Mouse (Mus musculus) hindbrain, embryonic 16.5 days (tissue): ENCODE measurements around the gene Dlgap1. TPM values are rescaled to one million over a fixed set of nuclear protein-coding genes. Genes with fewer than 3 reads are reported as not detected.

Experiments used
- ATAC-seq: fragments of 200-750 bp; cut with Nextera tagmentation; 2 replicates; pipeline ENCODE4 v1.8.0; 2017; ENCODE audit warnings: moderate TSS enrichment, moderate library complexity
- H3K27ac ChIP-seq: fragments of 300-500 bp; sonication (generic); 2 replicates; pipeline ENCODE4 v1.5.1; 2014; ENCODE audit warnings: low read depth, mild to moderate bottlenecking, control low read depth, low read length, moderate library complexity
- H3K27me3 ChIP-seq: fragments of 300-500 bp; sonication (generic); replicated peaks from 2 replicates; pipeline ENCODE4 v1.6.1; 2014; ENCODE audit warnings: low read length; ENCODE audit not compliant: control insufficient read depth, insufficient read depth
- H3K36me3 ChIP-seq: fragments of 300-500 bp; sonication (generic); 2 replicates; pipeline ENCODE4 v1.6.1; 2014; ENCODE audit warnings: mild to moderate bottlenecking, low read length, moderate library complexity, mixed read lengths; ENCODE audit not compliant: control insufficient read depth, insufficient read depth
- H3K4me1 ChIP-seq: fragments of 300-500 bp; sonication (generic); 2 replicates; pipeline ENCODE4 v1.6.1; 2014; ENCODE audit warnings: low read depth, low read length; ENCODE audit not compliant: control insufficient read depth, insufficient read depth
- H3K4me2 ChIP-seq: fragments of 300-500 bp; sonication (generic); 2 replicates; pipeline ENCODE4 v1.6.1; 2014; ENCODE audit warnings: mild to moderate bottlenecking, low read length, control low read depth, moderate library complexity
- H3K4me3 ChIP-seq: fragments of 300-500 bp; sonication (generic); 2 replicates; pipeline ENCODE4 v1.5.1; 2014; ENCODE audit warnings: mild to moderate bottlenecking, low read length, control low read depth, moderate library complexity
- H3K9ac ChIP-seq: fragments of 300-500 bp; sonication (generic); 2 replicates; pipeline ENCODE4 v1.6.1; 2014; ENCODE audit warnings: low read depth, mild to moderate bottlenecking, control low read depth, low read length, moderate library complexity
- H3K9me3 ChIP-seq: fragments of 300-500 bp; sonication (generic); 2 replicates; pipeline ENCODE4 v1.6.1; 2014; ENCODE audit warnings: mild to moderate bottlenecking, low read length, moderate library complexity; ENCODE audit not compliant: control insufficient read depth
- WGBS: fragments of 180-500 bp; shearing (Covaris S2); extraction: QIAGEN DNeasy Blood & Tissue Kit; methylation state at CpG from one replicate; pipeline ENCODE4 v1.1.7; 2014; 5-methylcytosine and 5-hydroxymethylcytosine counted together
- polyA plus RNA-seq: library from polyadenylated mRNA; unstranded; fragments of >200 nt; fragmentation: Nextera tagmentation; extraction: Ambion mirVana; gene quantifications from 2 replicates; pipeline ENCODE4 v1.2.1, GENCODE M21; 2015

Dlgap1 gene
- polyA plus RNA-seq, 1 experiment from 2014 or later: 39.5 TPM

- peaks cover 6% of the 10 kb centered on the region; the same call in 1 of the 2 replicates for H3K4me1 ChIP-seq
- no peaks in the 10 kb centered on the region for H3K36me3 ChIP-seq
- H3K4me2 ChIP-seq: no peak overlapping the region
- no peaks in the 10 kb centered on the region for H3K27me3 ChIP-seq
- H3K4me3 ChIP-seq: no peak overlapping the region
- no peak overlapping the region for H3K27ac ChIP-seq
- no peak overlapping the region for H3K9ac ChIP-seq
- no peak for ATAC-seq
- H3K9me3 ChIP-seq: no peaks in the 10 kb centered on the region
- 91% methylated on average over 4 of the region's 4 CpGs for WGBS
Measured at GRCm38 (mm10) chr17:70483716-70484115, 514.8 kb downstream of the Dlgap1 start.

GRCm38 (mm10) chr17:70485668-70486067 is 516.8 kb downstream of the Dlgap1 start:
- Histone ChIP-seq H3K9ac (no peak overlapping the region), H3K36me3 (no peaks in the 10 kb centered on the region), H3K27ac (no peak overlapping the region), H3K4me1 (peaks cover 6% of the 10 kb centered on the region; the same call in 1 of the 2 replicates), H3K4me3 (no peak overlapping the region), H3K9me3 (no peaks in the 10 kb centered on the region), H3K27me3 (no peaks in the 10 kb centered on the region), H3K4me2 (no peak overlapping the region)
- no peak for ATAC-seq
- WGBS: 85% methylated on average over 4 of the region's 4 CpGs

GRCm38 (mm10) chr17:70486259-70486658 is 517.4 kb downstream of the Dlgap1 start:
- no peak overlapping the region for H3K27ac ChIP-seq
- H3K27me3 ChIP-seq: no peaks in the 10 kb centered on the region
- H3K4me2 ChIP-seq: no peak overlapping the region
- WGBS: 75% methylated on average over 7 of the region's 7 CpGs
- no peaks in the 10 kb centered on the region for H3K9me3 ChIP-seq
- ATAC-seq: no peak
- H3K4me3 ChIP-seq: no peak overlapping the region
- H3K4me1 ChIP-seq: peaks cover 6% of the 10 kb centered on the region; the same call in 1 of the 2 replicates
- no peaks in the 10 kb centered on the region for H3K36me3 ChIP-seq
- H3K9ac ChIP-seq: no peak overlapping the region

GRCm38 (mm10) chr17:70486831-70487230 is 518.0 kb downstream of the Dlgap1 start:
- Histone ChIP-seq H3K9ac (no peak overlapping the region), H3K27me3 (no peaks in the 10 kb centered on the region), H3K27ac (no peak overlapping the region), H3K4me3 (no peak overlapping the region), H3K36me3 (no peaks in the 10 kb centered on the region), H3K4me1 (peaks cover 6% of the 10 kb centered on the region; the same call in 1 of the 2 replicates), H3K4me2 (0 out of 2 replicates have a peak overlapping the region, but pooled peaks have one; percentile 7), H3K9me3 (no peaks in the 10 kb centered on the region)
- WGBS: 60% methylated on average over 10 of the region's 10 CpGs
- ATAC-seq: no peak

- Histone ChIP-seq H3K27ac (peak overlapping the region; percentile 46), H3K36me3 (no peaks in the 10 kb centered on the region), H3K9ac (no peak overlapping the region), H3K4me3 (no peak overlapping the region), H3K27me3 (no peaks in the 10 kb centered on the region), H3K4me2 (no peak overlapping the region), H3K4me1 (peaks cover 6% of the 10 kb centered on the region; the same call in 1 of the 2 replicates), H3K9me3 (no peaks in the 10 kb centered on the region)
- WGBS: 49% methylated on average over 7 of the region's 7 CpGs
- ATAC-seq: peak; percentile 97
Measured at GRCm38 (mm10) chr17:70488784-70489265, 520.0 kb downstream of the Dlgap1 start.

GRCm38 (mm10) chr17:70491575-70491974 is 522.7 kb downstream of the Dlgap1 start:
- H3K36me3 ChIP-seq: no peaks in the 10 kb centered on the region
- H3K9me3 ChIP-seq: no peaks in the 10 kb centered on the region
- peaks cover 4% of the 10 kb centered on the region; the same call in 1 of the 2 replicates for H3K4me1 ChIP-seq

GRCm38 (mm10) chr17:70494338-70494737 is 525.5 kb downstream of the Dlgap1 start:
- H3K4me2 ChIP-seq: no peak overlapping the region

More at GRCm38 (mm10) chr17:70491575-70491974, 522.7 kb downstream of the Dlgap1 start:
- Histone ChIP-seq H3K9ac (no peak overlapping the region), H3K27ac (no peak overlapping the region), H3K4me2 (no peak overlapping the region), H3K4me3 (no peak overlapping the region), H3K27me3 (no peaks in the 10 kb centered on the region)
- no peak for ATAC-seq
- WGBS: 89% methylated on average over 4 of the region's 4 CpGs

GRCm38 (mm10) chr17:70498256-70498655 is 529.4 kb downstream of the Dlgap1 start:
- H3K9me3 ChIP-seq: no peaks in the 10 kb centered on the region
- H3K4me2 ChIP-seq: no peak overlapping the region
- 40% methylated on average over 6 of the region's 6 CpGs for WGBS
- no peak overlapping the region for H3K9ac ChIP-seq
- H3K36me3 ChIP-seq: no peaks in the 10 kb centered on the region
- ATAC-seq: no peak
- H3K27me3 ChIP-seq: no peaks in the 10 kb centered on the region
- no peak overlapping the region for H3K4me3 ChIP-seq
- H3K27ac ChIP-seq: no peak overlapping the region
- H3K4me1 ChIP-seq: no peaks in the 10 kb centered on the region

More at GRCm38 (mm10) chr17:70494338-70494737, 525.5 kb downstream of the Dlgap1 start:
- no peaks in the 10 kb centered on the region for H3K9me3 ChIP-seq
- WGBS: 94% methylated on average over 4 of the region's 4 CpGs
- H3K27me3 ChIP-seq: no peaks in the 10 kb centered on the region
- no peak overlapping the region for H3K27ac ChIP-seq
- ATAC-seq: no peak
- H3K4me3 ChIP-seq: no peak overlapping the region
- H3K9ac ChIP-seq: no peak overlapping the region
- no peaks in the 10 kb centered on the region for H3K4me1 ChIP-seq
- H3K36me3 ChIP-seq: no peaks in the 10 kb centered on the region

- no peaks in the 10 kb centered on the region for H3K36me3 ChIP-seq
- H3K4me2 ChIP-seq: no peak overlapping the region
- no peak overlapping the region for H3K9ac ChIP-seq
- no peaks in the 10 kb centered on the region for H3K4me1 ChIP-seq
- WGBS: 73% methylated on average over 7 of the region's 7 CpGs
- no peaks in the 10 kb centered on the region for H3K9me3 ChIP-seq
- H3K4me3 ChIP-seq: no peak overlapping the region
- 0 out of 2 replicates have a peak, but pooled peaks have one; percentile 25 for ATAC-seq
- H3K27me3 ChIP-seq: no peaks in the 10 kb centered on the region
- peak overlapping the region; percentile 5; the same call in 1 of the 2 replicates for H3K27ac ChIP-seq
Measured at GRCm38 (mm10) chr17:70501933-70502332, 533.1 kb downstream of the Dlgap1 start.
